Mouse (Mus musculus) bone marrow, adult 2 months (tissue): Measurements from ENCODE around the gene Ptprg. TPM values are rescaled to one million over a fixed set of nuclear protein-coding genes. Genes with fewer than 3 reads are reported as not detected.

ENCODE experiments used
- H3K27ac ChIP-seq: fragments of 200-500 bp; 2 replicates; pipeline ENCODE4 v1.5.1; 2012; ENCODE audit warnings: low read depth, mild to moderate bottlenecking, control low read depth, inconsistent platforms, low read length; ENCODE audit not compliant: control insufficient read depth, poor library complexity, insufficient read depth
- H3K4me1 ChIP-seq: fragments of 200-500 bp; 2 replicates; pipeline ENCODE4 v1.6.1; 2011; ENCODE audit warnings: low read length; ENCODE audit not compliant: control insufficient read depth, insufficient read depth
- H3K4me3 ChIP-seq: fragments of 200-500 bp; replicated peaks from 2 replicates; pipeline ENCODE3; 2011; ENCODE audit warnings: mild to moderate bottlenecking, low read depth, low read length, control low read depth; ENCODE audit not compliant: control insufficient read depth
- CTCF ChIP-seq: fragments of 200-500 bp; IDR thresholded peaks from 2 replicates; pipeline ENCODE4 v1.5.1; 2011; ENCODE audit warnings: low read length, control low read depth; ENCODE audit not compliant: control insufficient read depth, insufficient read depth
- POLR2A ChIP-seq: fragments of 200-500 bp; IDR thresholded peaks from 2 replicates; pipeline ENCODE4 v1.6.1; 2011; ENCODE audit warnings: low read depth, mild to moderate bottlenecking, control low read depth, low read length, borderline replicate concordance; ENCODE audit not compliant: control insufficient read depth
- WGBS: fragments of 180-500 bp; shearing (Covaris S2); methylation state at CpG from one replicate; pipeline ENCODE4 v1.1.7; 2018; 5-methylcytosine and 5-hydroxymethylcytosine counted together
- polyA plus RNA-seq: library from polyadenylated mRNA; stranded (reverse); fragments of >200 nt; gene quantifications from 2 replicates; pipeline ENCODE4 v1.2.4, GENCODE M21; 2011; ENCODE audit warnings: low replicate concordance; ENCODE audit not compliant: missing spikeins, insufficient read depth, insufficient read length

Ptprg gene
- polyA plus RNA-seq, 1 experiment = 0.27 TPM

- WGBS = 90% methylated on average over 6 of the region's 6 CpGs
- no peak for TF ChIP-seq POLR2A
- TF ChIP-seq CTCF = no peak
Observed at GRCm38 (mm10) chr14:12191076-12191475, 637.7 kb downstream of the Ptprg start.

GRCm38 (mm10) chr14:12198735-12199134 lies 645.4 kb downstream of the Ptprg start:
- 54% methylated on average over 7 of the region's 7 CpGs for WGBS
- Histone ChIP-seq H3K4me1 (no peaks in the 10 kb centered on the region), H3K27ac (no peak overlapping the region), H3K4me3 (no peak overlapping the region)
- TF ChIP-seq POLR2A (no peak), CTCF (no peak)

More at GRCm38 (mm10) chr14:12191076-12191475, 637.7 kb downstream of the Ptprg start:
- Histone ChIP-seq H3K4me3 (no peak overlapping the region), H3K4me1 (no peaks in the 10 kb centered on the region), H3K27ac (no peak overlapping the region)

GRCm38 (mm10) chr14:12199956-12200950 lies 646.9 kb downstream of the Ptprg start:
- Histone ChIP-seq H3K4me1 (no peaks in the 10 kb centered on the region), H3K27ac (no peak overlapping the region), H3K4me3 (no peak overlapping the region)
- TF ChIP-seq POLR2A (no peak), CTCF (no peak)
- WGBS = 78% methylated on average over 13 of the region's 13 CpGs

GRCm38 (mm10) chr14:12202214-12202613 lies 648.9 kb downstream of the Ptprg start:
- WGBS = 67% methylated on average over 10 of the region's 10 CpGs
- TF ChIP-seq CTCF (no peak), POLR2A (no peak)
- no peaks in the 10 kb centered on the region for H3K4me1 ChIP-seq
- H3K4me3 ChIP-seq = no peak overlapping the region
- no peak overlapping the region for H3K27ac ChIP-seq

GRCm38 (mm10) chr14:12203081-12203480 lies 649.7 kb downstream of the Ptprg start:
- 79% methylated on average over 7 of the region's 7 CpGs for WGBS
- Histone ChIP-seq H3K4me1 (no peaks in the 10 kb centered on the region), H3K4me3 (no peak overlapping the region), H3K27ac (no peak overlapping the region)
- TF ChIP-seq POLR2A = no peak

GRCm38 (mm10) chr14:12206138-12206537 lies 652.8 kb downstream of the Ptprg start:
- no peak for TF ChIP-seq POLR2A
- TF ChIP-seq CTCF = no peak
- H3K4me1 ChIP-seq = no peaks in the 10 kb centered on the region; the same call in 1 of the 2 replicates
- H3K4me3 ChIP-seq = no peak overlapping the region
- no peak overlapping the region for H3K27ac ChIP-seq
- 47% methylated on average over 2 of the region's 2 CpGs for WGBS

GRCm38 (mm10) chr14:12208554-12208953 lies 655.2 kb downstream of the Ptprg start:
- 0 out of 2 replicates have a peak, but pooled peaks have one; percentile 6 for TF ChIP-seq CTCF
- TF ChIP-seq POLR2A = no peak
- no peaks in the 10 kb centered on the region; the same call in 1 of the 2 replicates for H3K4me1 ChIP-seq
- no peak overlapping the region for H3K27ac ChIP-seq
- H3K4me3 ChIP-seq = no peak overlapping the region
- WGBS = 76% methylated on average over 2 of the region's 2 CpGs

- no peak for TF ChIP-seq CTCF
- no peak for TF ChIP-seq POLR2A
- H3K27ac ChIP-seq = no peak overlapping the region
- WGBS = 85% methylated on average over 16 of the region's 16 CpGs
- H3K4me1 ChIP-seq = no peaks in the 10 kb centered on the region
- H3K4me3 ChIP-seq = no peak overlapping the region
Observed at GRCm38 (mm10) chr14:12218544-12219150, 665.3 kb downstream of the Ptprg start.

- H3K27ac ChIP-seq = no peak overlapping the region
- no peak overlapping the region for H3K4me3 ChIP-seq
- H3K4me1 ChIP-seq = no peaks in the 10 kb centered on the region
- TF ChIP-seq POLR2A (no peak), CTCF (no peak)
- 85% methylated on average over 6 of the region's 6 CpGs for WGBS
Observed at GRCm38 (mm10) chr14:12219877-12220276, 666.5 kb downstream of the Ptprg start.
